Mouse (Mus musculus): ENCODE data around the gene Dram1. TPM values are rescaled to one million over a fixed set of nuclear protein-coding genes. Genes with fewer than 3 reads are reported as not detected.

The Dram1 gene
- total and polyA plus RNA-seq, 3 experiments = 0.04 TPM; not detected in 2

DNA sequence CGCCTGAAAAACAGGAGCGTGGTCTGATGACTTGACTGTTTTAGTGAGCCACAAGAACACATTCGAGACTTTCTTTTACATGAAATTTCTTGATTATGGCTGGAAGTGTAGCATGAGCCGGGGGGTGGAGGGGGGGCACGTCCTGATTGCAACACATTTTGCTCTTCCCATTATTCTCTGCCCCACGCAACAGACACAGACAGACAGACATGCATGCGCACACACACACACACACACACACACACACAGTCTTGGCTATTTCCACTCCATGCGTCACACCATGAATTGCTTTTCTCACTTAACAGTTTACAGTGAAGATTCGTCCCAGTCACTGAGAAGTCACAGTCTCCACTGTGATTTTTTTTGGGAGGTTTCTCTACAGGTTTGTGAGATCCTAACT is 38.2 kb downstream of the Dram1 start:
- Histone ChIP-seq H3K9ac (ENCODE audit: insufficient read depth, low read depth) (no peak overlapping the region), H3K4me1 (ENCODE audit: control insufficient read depth in 1 of 2, insufficient read depth in 2 of 2) (no peaks in the 10 kb centered on the region), H3K27ac (ENCODE audit: insufficient read depth, low read depth) (no peak overlapping the region), H3K4me2 (ENCODE audit: insufficient read depth, low read depth, poor library complexity, severe bottlenecking) (no peak overlapping the region), H3K27me3 (replicated peaks) (no peaks in the 10 kb centered on the region), H3K79me2 (replicated peaks; ENCODE audit: control insufficient read depth, extremely low read depth, insufficient read depth, poor library complexity, severe bottlenecking) (no peaks in the 10 kb centered on the region), H3K9me3 (replicated peaks; ENCODE audit: low read length) (peaks cover under 1% of the 10 kb centered on the region), H3K4me3 (replicated peaks in 1 of 3; ENCODE audit: low read depth in 2 of 3, low read length in 2 of 3, poor library complexity in 1 of 3) (no peak overlapping the region), H3K36me3 (replicated peaks in 1 of 2; ENCODE audit: control insufficient read depth in 1 of 2, insufficient read depth in 1 of 2, low read length in 1 of 2) (no peaks in the 10 kb centered on the region)
- no peak for DNase-seq (ENCODE audit: extremely low read depth)
- no peak for TF ChIP-seq SMC3 (IDR thresholded peaks at IDR 0.05; ENCODE audit: low read depth, low read length)
- no peak for TF ChIP-seq MEF2A (IDR thresholded peaks at IDR 0.05; ENCODE audit: borderline replicate concordance, low read depth, low read length)
- no peak for TF ChIP-seq GABPA (IDR thresholded peaks at IDR 0.05; ENCODE audit: insufficient replicate concordance, low read depth, low read length)
- no peak for TF ChIP-seq CHD2 (IDR thresholded peaks at IDR 0.05; ENCODE audit: low read length)
- TF ChIP-seq JUN (IDR thresholded peaks at IDR 0.05; ENCODE audit: insufficient read depth, low read depth, low read length) = no peak
- TF ChIP-seq KAT2A (IDR thresholded peaks at IDR 0.05; ENCODE audit: insufficient replicate concordance, low read length) = no peak
- no peak for TF ChIP-seq IRF4 (IDR thresholded peaks at IDR 0.05; ENCODE audit: low read depth, low read length)
- TF ChIP-seq TCF12 (IDR thresholded peaks at IDR 0.05; ENCODE audit: low read depth, low read length) = no peak
- no peak for TF ChIP-seq E2F4 (IDR thresholded peaks at IDR 0.05; ENCODE audit: insufficient replicate concordance, low read depth, low read length)
- TF ChIP-seq TBP (conservative IDR thresholded peaks at IDR 0.05; ENCODE audit: low read depth, low read length) = no peak
- no peak for TF ChIP-seq NELFE (IDR thresholded peaks at IDR 0.05; ENCODE audit: low read depth, low read length)
- no peak for TF ChIP-seq MAX (IDR thresholded peaks at IDR 0.05; ENCODE audit: low read length)
- TF ChIP-seq PAX5 (IDR thresholded peaks at IDR 0.05; ENCODE audit: low read length) = no peak
- no peak for TF ChIP-seq POLR2AphosphoS2 (IDR thresholded peaks at IDR 0.05; ENCODE audit: low read depth, low read length)
- no peak for TF ChIP-seq ELF1 (IDR thresholded peaks at IDR 0.05; ENCODE audit: low read depth, low read length)
- dilution Hi-C loops (cut with MboI; ENCODE audit: extremely low pct_ligation_motif_present, extremely low pct_unique_long_range_greater_than_20kb, low sequenced_read_pairs) = no loop called here
- in situ Hi-C loops (cut with MboI; ENCODE audit: low pct_ligation_motif_present, low pct_unique_long_range_greater_than_20kb, low sequenced_read_pairs) = no loop called here

DNA sequence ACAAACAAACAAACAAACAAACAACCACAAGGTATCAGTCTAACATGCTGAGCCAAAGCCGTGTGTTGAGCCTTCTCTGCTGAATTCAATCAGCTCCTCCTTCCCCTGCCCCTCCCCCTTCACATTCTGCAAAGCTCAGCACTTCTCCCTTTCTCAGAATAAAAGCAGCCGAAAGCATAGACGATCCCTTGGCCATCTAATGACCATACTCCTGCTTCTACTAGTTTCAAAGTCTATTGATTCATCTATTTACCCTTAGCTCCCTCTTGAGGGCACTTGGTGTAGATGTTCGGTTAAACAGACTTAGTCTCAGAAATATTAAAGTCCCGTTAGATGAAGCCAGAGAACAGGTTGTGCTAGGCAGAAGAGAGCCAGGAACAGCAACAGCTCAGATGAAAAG is 48.2 kb downstream of the Dram1 start:
- Histone ChIP-seq H3K36me3 (replicated peaks in 1 of 2; ENCODE audit: control insufficient read depth in 1 of 2, insufficient read depth in 1 of 2, low read length in 1 of 2) (no peaks in the 10 kb centered on the region), H3K9me3 (replicated peaks; ENCODE audit: low read length) (peaks cover 2% of the 10 kb centered on the region), H3K9ac (ENCODE audit: insufficient read depth, low read depth) (no peak overlapping the region), H3K27me3 (replicated peaks) (no peaks in the 10 kb centered on the region), H3K79me2 (replicated peaks; ENCODE audit: control insufficient read depth, extremely low read depth, insufficient read depth, poor library complexity, severe bottlenecking) (no peaks in the 10 kb centered on the region), H3K27ac (ENCODE audit: insufficient read depth, low read depth) (no peak overlapping the region), H3K4me1 (ENCODE audit: control insufficient read depth in 1 of 2, insufficient read depth in 2 of 2) (peaks cover 3 to 4% of the 10 kb centered on the region in 2 experiments; a peak in 1 of 4 replicates), H3K4me2 (ENCODE audit: insufficient read depth, low read depth, poor library complexity, severe bottlenecking) (no peak overlapping the region; the same call in 1 of the 2 replicates), H3K4me3 (replicated peaks in 1 of 3; ENCODE audit: low read depth in 2 of 3, low read length in 2 of 3, poor library complexity in 1 of 3) (no peak overlapping the region)
- in situ Hi-C loops (cut with MboI; ENCODE audit: low pct_ligation_motif_present, low pct_unique_long_range_greater_than_20kb, low sequenced_read_pairs) (no loop called here), dilution Hi-C loops (cut with MboI; ENCODE audit: extremely low pct_ligation_motif_present, extremely low pct_unique_long_range_greater_than_20kb, low sequenced_read_pairs) (no loop called here)
- TF ChIP-seq POLR2AphosphoS2 (IDR thresholded peaks at IDR 0.05; ENCODE audit: low read depth, low read length) = no peak
- TF ChIP-seq ZC3H11A (IDR thresholded peaks at IDR 0.05; ENCODE audit: low read depth, low read length) = no peak
- peak in 1 of 2 experiments; percentile 63; a peak in 2 of 4 replicates for TF ChIP-seq CTCF (conservative IDR thresholded peaks at IDR 0.05 in 1 of 2, IDR thresholded peaks at IDR 0.05 in 1 of 2; ENCODE audit: low read depth in 2 of 2, low read length in 2 of 2)
- peak; percentile 32 for TF ChIP-seq SMC3 (IDR thresholded peaks at IDR 0.05; ENCODE audit: low read depth, low read length)
- peak; percentile 81 for TF ChIP-seq MAFK (IDR thresholded peaks at IDR 0.05; ENCODE audit: insufficient replicate concordance, low read length)
- no peak for TF ChIP-seq ELF1 (IDR thresholded peaks at IDR 0.05; ENCODE audit: low read depth, low read length)
- TF ChIP-seq E2F4 (IDR thresholded peaks at IDR 0.05; ENCODE audit: insufficient replicate concordance, low read depth, low read length) = no peak
- peak; percentile 33 for TF ChIP-seq RAD21 (IDR thresholded peaks at IDR 0.05; ENCODE audit: low read depth, low read length)
- TF ChIP-seq POLR2A (IDR thresholded peaks at IDR 0.05; ENCODE audit: low read depth, low read length) = no peak
- DNase-seq (ENCODE audit: extremely low read depth) = peak; percentile 33

Measured in CH12.LX (cell line).